Mouse (Mus musculus): Measurements from ENCODE around the gene Atp6v0a4. TPM values are rescaled to one million over a fixed set of nuclear protein-coding genes. Genes with fewer than 3 reads are reported as not detected.

The Atp6v0a4 gene
- polyA plus RNA-seq, 1 experiment from 2014 or later: not detected

DNA sequence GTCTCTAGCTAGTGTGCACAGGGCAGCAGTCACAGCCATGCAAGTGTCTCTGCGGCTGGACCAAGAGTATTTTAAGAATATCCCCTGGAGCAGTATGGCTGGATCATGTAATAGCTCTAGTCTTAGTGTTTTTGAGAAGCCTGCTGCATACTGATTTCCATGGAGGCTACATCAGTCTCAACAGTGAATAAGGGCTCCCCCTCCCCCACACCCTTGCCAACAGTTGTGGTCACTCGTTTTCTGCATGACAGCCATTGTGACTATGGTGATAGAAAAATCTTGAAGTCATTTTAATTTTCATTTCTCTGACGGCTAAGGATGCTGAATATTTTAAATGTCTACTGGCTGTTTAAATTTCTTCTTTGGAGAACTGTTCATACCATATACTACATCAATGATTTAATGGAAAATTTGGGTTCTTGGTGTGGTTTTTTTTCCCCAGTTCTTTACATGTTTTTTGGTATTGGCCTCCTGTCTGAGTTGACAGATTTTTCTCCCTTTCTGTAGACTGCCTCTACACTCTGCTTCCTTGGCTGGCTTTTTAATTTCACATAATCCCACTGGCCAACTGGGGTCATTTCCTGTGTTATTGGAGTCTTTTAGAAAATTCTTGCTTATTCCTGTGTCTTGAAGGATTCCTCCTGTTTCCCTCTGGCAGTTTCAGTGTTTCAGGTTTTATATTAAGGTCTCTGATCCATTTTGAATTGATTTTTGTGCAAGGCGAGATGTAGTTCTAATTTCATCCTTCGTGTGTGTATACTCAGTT, 91.4 kb downstream of the Atp6v0a4 start:
- Histone ChIP-seq H3K36me3 (ENCODE audit: inconsistent target) (no peaks in the 10 kb centered on the region), H3K79me2 (ENCODE audit: inconsistent target) (no peaks in the 10 kb centered on the region)
- WGBS (ENCODE audit: missing documents): 75% methylated on average over 5 of the region's 5 CpGs

GRCm38 (mm10) chr6:38031924-38032540, 92.4 kb downstream of the Atp6v0a4 start:
- H3K4me3 ChIP-seq (ENCODE audit: inconsistent target): no peak overlapping the region
- H3K36me3 ChIP-seq (ENCODE audit: inconsistent target): no peaks in the 10 kb centered on the region
- whole genome bisulfite sequencing (ENCODE audit: missing documents): 64% methylated on average over 6 of the region's 7 CpGs
- no peaks in the 10 kb centered on the region for H3K79me2 ChIP-seq (ENCODE audit: inconsistent target)
- H3K27ac ChIP-seq: no peak overlapping the region

More for the DNA sequence above, 91.4 kb downstream of the Atp6v0a4 start:
- Histone ChIP-seq H3K4me3 (ENCODE audit: inconsistent target) (no peak overlapping the region), H3K27ac (no peak overlapping the region)

- Histone ChIP-seq H3K36me3 (ENCODE audit: inconsistent target) (no peaks in the 10 kb centered on the region), H3K4me3 (ENCODE audit: inconsistent target) (no peak overlapping the region), H3K27ac (no peak overlapping the region), H3K79me2 (ENCODE audit: inconsistent target) (no peaks in the 10 kb centered on the region)
- WGBS (ENCODE audit: missing documents): 83% methylated on average over 2 of the region's 2 CpGs
These were observed 96.2 kb downstream of the Atp6v0a4 start for GRCm38 (mm10) chr6:38028205-38028604.

DNA sequence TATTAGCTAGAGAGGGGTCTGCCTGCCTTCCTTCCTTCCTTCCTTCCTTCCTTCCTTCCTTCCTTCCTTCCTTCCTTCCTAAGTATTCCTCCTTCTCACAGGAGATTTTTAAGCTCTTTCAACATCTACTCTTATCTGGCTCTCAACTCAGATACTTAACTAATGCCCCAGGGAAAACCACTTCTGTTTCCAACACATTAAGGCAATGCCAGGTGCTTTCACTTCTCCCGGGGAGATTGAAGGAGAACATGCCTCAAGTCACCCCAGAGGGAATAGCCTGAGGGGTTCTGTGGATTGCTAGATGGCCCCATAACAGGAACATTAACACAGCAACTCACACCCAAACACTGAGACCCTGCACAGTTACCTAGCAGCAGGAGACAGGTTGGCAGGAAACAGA, 96.6 kb downstream of the Atp6v0a4 start:
- Histone ChIP-seq H3K79me2 (ENCODE audit: inconsistent target) (no peaks in the 10 kb centered on the region), H3K27ac (no peak overlapping the region), H3K4me3 (ENCODE audit: inconsistent target) (no peak overlapping the region), H3K36me3 (ENCODE audit: inconsistent target) (no peaks in the 10 kb centered on the region)
- 31% methylated on average over 1 of the region's 1 CpGs for WGBS (ENCODE audit: missing documents)

DNA sequence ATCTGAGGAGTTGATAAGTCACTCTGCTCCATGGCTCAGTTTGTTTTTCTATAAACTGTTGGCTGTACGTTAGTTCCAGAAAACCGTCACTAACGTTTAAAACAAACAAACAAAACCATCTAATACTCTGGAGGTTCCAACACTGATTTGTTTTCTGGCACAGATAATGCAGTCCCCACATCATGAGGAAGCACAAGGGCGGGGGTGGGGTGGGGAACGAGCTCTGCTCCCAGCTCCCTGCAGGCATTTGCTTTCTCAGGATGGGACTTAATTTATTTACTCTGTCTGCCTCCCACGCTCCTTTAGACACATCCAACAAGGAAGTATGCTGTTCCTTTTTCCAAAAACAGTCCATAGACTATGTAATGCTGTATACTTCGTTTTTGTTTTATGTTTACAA, 101.1 kb downstream of the Atp6v0a4 start:
- no peaks in the 10 kb centered on the region for H3K79me2 ChIP-seq (ENCODE audit: inconsistent target)

GRCm38 (mm10) chr6:38021406-38021805, 103.0 kb downstream of the Atp6v0a4 start:
- 89% methylated on average over 7 of the region's 7 CpGs for WGBS (ENCODE audit: missing documents)
- Histone ChIP-seq H3K79me2 (ENCODE audit: inconsistent target) (no peaks in the 10 kb centered on the region), H3K4me3 (ENCODE audit: inconsistent target) (no peak overlapping the region)

More for the DNA sequence above, 101.1 kb downstream of the Atp6v0a4 start:
- no peak overlapping the region for H3K4me3 ChIP-seq (ENCODE audit: inconsistent target)
- no peak overlapping the region for H3K27ac ChIP-seq
- WGBS (ENCODE audit: missing documents): 74% methylated on average over 7 of the region's 7 CpGs
- H3K36me3 ChIP-seq (ENCODE audit: inconsistent target): no peaks in the 10 kb centered on the region

GRCm38 (mm10) chr6:38012829-38013228, 111.6 kb downstream of the Atp6v0a4 start:
- no peaks in the 10 kb centered on the region for H3K79me2 ChIP-seq (ENCODE audit: inconsistent target)
- H3K4me3 ChIP-seq (ENCODE audit: inconsistent target): no peak overlapping the region
- H3K36me3 ChIP-seq (ENCODE audit: inconsistent target): no peaks in the 10 kb centered on the region
- WGBS (ENCODE audit: missing documents): 100% methylated on average over 2 of the region's 2 CpGs
- H3K27ac ChIP-seq: no peak overlapping the region

More at GRCm38 (mm10) chr6:38021406-38021805, 103.0 kb downstream of the Atp6v0a4 start:
- Histone ChIP-seq H3K27ac (no peak overlapping the region), H3K36me3 (ENCODE audit: inconsistent target) (no peaks in the 10 kb centered on the region)

GRCm38 (mm10) chr6:38007459-38007858, 116.9 kb downstream of the Atp6v0a4 start:
- no peak overlapping the region for H3K27ac ChIP-seq
- WGBS (ENCODE audit: missing documents): 5% methylated on average over 5 of the region's 6 CpGs

More at GRCm38 (mm10) chr6:38007459-38007858, 116.9 kb downstream of the Atp6v0a4 start:
- H3K79me2 ChIP-seq (ENCODE audit: inconsistent target): no peaks in the 10 kb centered on the region
- no peak overlapping the region for H3K4me3 ChIP-seq (ENCODE audit: inconsistent target)
- no peaks in the 10 kb centered on the region for H3K36me3 ChIP-seq (ENCODE audit: inconsistent target)

Other genes starting within 250 kb of the Atp6v0a4 start
- gene Svopl, start 77.6 kb downstream of the Atp6v0a4 start, polyA plus RNA-seq (2018): not detected in 3 replicates
- not detected in 3 replicates for gene Tmem213, start 15.3 kb downstream of the Atp6v0a4 start, polyA plus RNA-seq (2018)
- 0.08 to 0.56 TPM (median 0.16 TPM) in 3 replicates for gene D630045J12Rik, start 129.4 kb upstream of the Atp6v0a4 start, polyA plus RNA-seq (2018)
- 0.25 to 1.6 TPM (median 0.59 TPM) in 3 replicates for gene Zc3hav1l, start 174.7 kb upstream of the Atp6v0a4 start, polyA plus RNA-seq (2018)
- 77.0 to 95.7 TPM (median 95.3 TPM) in 3 replicates for gene Zc3hav1, start 230.0 kb upstream of the Atp6v0a4 start, polyA plus RNA-seq (2018)

Measured in macrophage (primary cell).